Mouse (Mus musculus) intestine, embryonic 14.5 days (tissue): ENCODE results near the gene Jund. TPM values are rescaled to one million over a fixed set of nuclear protein-coding genes. Genes with fewer than 3 reads are reported as not detected.

ENCODE experiments used
- ATAC-seq: fragments of 200-750 bp; cut with Nextera tagmentation; replicated peaks from 2 replicates; pipeline ENCODE4 v1.8.0; 2017; ENCODE audit warnings: low read depth, moderate number of reproducible peaks, moderate TSS enrichment, moderate library complexity; ENCODE audit not compliant: low FRiP score, low TSS enrichment
- DNase-seq: peaks from one replicate; pipeline ENCODE4 v3.0.0-alpha.2; 2018; ENCODE audit warnings: low spot score
- H3K27ac ChIP-seq: fragments of 300-500 bp; sonication (generic); 2 replicates; pipeline ENCODE4 v1.5.1; 2014; ENCODE audit warnings: low read depth, mild to moderate bottlenecking, control low read depth
- H3K27me3 ChIP-seq: fragments of 300-500 bp; sonication (generic); replicated peaks from 2 replicates; pipeline ENCODE4 v1.6.1; 2014; ENCODE audit warnings: low read length, control low read depth; ENCODE audit not compliant: control insufficient read depth, insufficient read depth
- H3K36me3 ChIP-seq: fragments of 300-500 bp; sonication (generic); 2 replicates; pipeline ENCODE4 v1.6.1; 2014; ENCODE audit warnings: low read length, control low read depth; ENCODE audit not compliant: control insufficient read depth, insufficient read depth
- H3K4me1 ChIP-seq: fragments of 300-500 bp; sonication (generic); replicated peaks from 2 replicates; pipeline ENCODE4 v1.6.1; 2014; ENCODE audit warnings: low read length, control low read depth, mixed read lengths; ENCODE audit not compliant: control insufficient read depth, insufficient read depth
- H3K4me2 ChIP-seq: fragments of 300-500 bp; sonication (generic); 2 replicates; pipeline ENCODE4 v1.6.1; 2014; ENCODE audit warnings: low read length
- H3K4me3 ChIP-seq: fragments of 300-500 bp; sonication (generic); 2 replicates; pipeline ENCODE4 v1.5.1; 2014; ENCODE audit warnings: low read depth, low read length, control low read depth, mixed read lengths
- H3K9ac ChIP-seq: fragments of 300-500 bp; sonication (generic); 2 replicates; pipeline ENCODE4 v1.6.1; 2014; ENCODE audit warnings: mild to moderate bottlenecking, low read length
- H3K9me3 ChIP-seq: fragments of 300-500 bp; sonication (generic); 2 replicates; pipeline ENCODE4 v1.6.1; 2016; ENCODE audit warnings: low read length, control low read depth; ENCODE audit not compliant: control insufficient read depth
- WGBS: fragments of 180-500 bp; shearing (Covaris S2); extraction: QIAGEN DNeasy Blood & Tissue Kit; methylation state at CpG from one replicate; pipeline ENCODE4 v1.1.7; 2014; 5-methylcytosine and 5-hydroxymethylcytosine counted together
- polyA plus RNA-seq: library from polyadenylated mRNA; unstranded; fragments of >200 nt; fragmentation: Nextera tagmentation; extraction: Ambion mirVana; gene quantifications from 2 replicates; pipeline ENCODE4 v1.2.1, GENCODE M21; 2014

Jund gene
- polyA plus RNA-seq, 1 experiment from 2014 or later = 114 TPM

GRCm38 (mm10) chr8:70679404-70679803 is 19.3 kb upstream of the Jund start:
- H3K9ac ChIP-seq = no peak overlapping the region
- peak overlapping the region; percentile 22; the same call in 1 of the 2 replicates for H3K27ac ChIP-seq

GRCm38 (mm10) chr8:70680039-70680438 is 18.7 kb upstream of the Jund start:
- ATAC-seq (no peak), DNase-seq (no peak)
- H3K4me1 ChIP-seq = peaks cover 9% of the 10 kb centered on the region
- H3K4me2 ChIP-seq = no peak overlapping the region
- H3K36me3 ChIP-seq = peaks cover 38% of the 10 kb centered on the region
- no peak overlapping the region for H3K9ac ChIP-seq
- H3K4me3 ChIP-seq = no peak overlapping the region
- H3K9me3 ChIP-seq = no peaks in the 10 kb centered on the region
- H3K27ac ChIP-seq = no peak overlapping the region
- 64% methylated on average over 3 of the region's 3 CpGs for WGBS
- H3K27me3 ChIP-seq = no peaks in the 10 kb centered on the region

More at GRCm38 (mm10) chr8:70679404-70679803, 19.3 kb upstream of the Jund start:
- no peak overlapping the region for H3K4me3 ChIP-seq
- no peak overlapping the region for H3K4me2 ChIP-seq
- DNase-seq = no peak
- whole genome bisulfite sequencing = 90% methylated on average over 4 of the region's 4 CpGs
- H3K27me3 ChIP-seq = no peaks in the 10 kb centered on the region
- peaks cover 16% of the 10 kb centered on the region for H3K4me1 ChIP-seq
- no peak for ATAC-seq
- H3K9me3 ChIP-seq = no peaks in the 10 kb centered on the region
- H3K36me3 ChIP-seq = peaks cover 38% of the 10 kb centered on the region

- H3K9ac ChIP-seq = no peak overlapping the region
- no peak for DNase-seq
- H3K27me3 ChIP-seq = no peaks in the 10 kb centered on the region
- no peak for ATAC-seq
- H3K4me1 ChIP-seq = peaks cover 9% of the 10 kb centered on the region
- no peak overlapping the region for H3K27ac ChIP-seq
- no peaks in the 10 kb centered on the region for H3K9me3 ChIP-seq
- peaks cover 35% of the 10 kb centered on the region for H3K36me3 ChIP-seq
- H3K4me3 ChIP-seq = no peak overlapping the region
- 76% methylated on average over 3 of the region's 3 CpGs for WGBS
- no peak overlapping the region for H3K4me2 ChIP-seq
Observed at GRCm38 (mm10) chr8:70681410-70681809, 17.3 kb upstream of the Jund start.

GRCm38 (mm10) chr8:70682193-70682592 is 16.6 kb upstream of the Jund start:
- Histone ChIP-seq H3K4me3 (no peak overlapping the region), H3K9me3 (no peaks in the 10 kb centered on the region), H3K27me3 (no peaks in the 10 kb centered on the region), H3K9ac (peak overlapping the region; percentile 42), H3K36me3 (peaks cover 30% of the 10 kb centered on the region), H3K4me1 (peaks cover 9% of the 10 kb centered on the region), H3K27ac (peak overlapping the region; percentile 43; the same call in 1 of the 2 replicates), H3K4me2 (peak overlapping the region; percentile 41)
- DNase-seq = peak; percentile 71
- 3% methylated on average over 19 of the region's 19 CpGs for WGBS
- peak; percentile 68 for ATAC-seq

- ATAC-seq (no peak), DNase-seq (no peak)
- Histone ChIP-seq H3K27ac (0 out of 2 replicates have a peak overlapping the region, but pooled peaks have one; percentile 43), H3K27me3 (no peaks in the 10 kb centered on the region), H3K36me3 (peaks cover 25% of the 10 kb centered on the region), H3K4me2 (peak overlapping the region; percentile 41), H3K4me3 (no peak overlapping the region), H3K9ac (peak overlapping the region; percentile 42; the same call in 1 of the 2 replicates), H3K4me1 (peaks cover 11% of the 10 kb centered on the region), H3K9me3 (no peaks in the 10 kb centered on the region)
- WGBS = 72% methylated on average over 3 of the region's 3 CpGs
Observed at GRCm38 (mm10) chr8:70682692-70683091, 16.1 kb upstream of the Jund start.

GRCm38 (mm10) chr8:70684291-70684690 is 14.5 kb upstream of the Jund start:
- no peak for ATAC-seq
- peaks cover 11% of the 10 kb centered on the region; the same call in 1 of the 2 replicates for H3K36me3 ChIP-seq
- no peak overlapping the region for H3K27ac ChIP-seq
- no peak overlapping the region for H3K9ac ChIP-seq
- no peak overlapping the region for H3K4me3 ChIP-seq
- no peak overlapping the region for H3K4me2 ChIP-seq
- H3K4me1 ChIP-seq = peaks cover 15% of the 10 kb centered on the region
- no peak for DNase-seq
- WGBS = 59% methylated on average over 7 of the region's 7 CpGs
- H3K9me3 ChIP-seq = no peaks in the 10 kb centered on the region
- no peaks in the 10 kb centered on the region for H3K27me3 ChIP-seq

GRCm38 (mm10) chr8:70687576-70687975 is 11.2 kb upstream of the Jund start:
- WGBS = 79% methylated on average over 8 of the region's 8 CpGs
- Histone ChIP-seq H3K9ac (no peak overlapping the region), H3K4me1 (peaks cover 23% of the 10 kb centered on the region), H3K36me3 (no peaks in the 10 kb centered on the region), H3K27ac (no peak overlapping the region), H3K4me3 (no peak overlapping the region), H3K27me3 (no peaks in the 10 kb centered on the region), H3K9me3 (no peaks in the 10 kb centered on the region), H3K4me2 (no peak overlapping the region)
- DNase-seq = no peak
- no peak for ATAC-seq

GRCm38 (mm10) chr8:70688136-70688535 is 10.6 kb upstream of the Jund start:
- Histone ChIP-seq H3K9ac (no peak overlapping the region), H3K36me3 (no peaks in the 10 kb centered on the region), H3K4me3 (no peak overlapping the region), H3K27ac (no peak overlapping the region), H3K4me1 (peaks cover 22% of the 10 kb centered on the region), H3K27me3 (no peaks in the 10 kb centered on the region), H3K4me2 (no peak overlapping the region), H3K9me3 (no peaks in the 10 kb centered on the region)
- 83% methylated on average over 3 of the region's 3 CpGs for WGBS
- ATAC-seq (no peak), DNase-seq (no peak)

- Histone ChIP-seq H3K27ac (no peak overlapping the region), H3K36me3 (no peaks in the 10 kb centered on the region), H3K4me1 (peaks cover 23% of the 10 kb centered on the region), H3K27me3 (no peaks in the 10 kb centered on the region), H3K4me3 (no peak overlapping the region), H3K9me3 (no peaks in the 10 kb centered on the region), H3K9ac (no peak overlapping the region), H3K4me2 (no peak overlapping the region)
- DNase-seq (no peak), ATAC-seq (0 out of 2 replicates have a peak, but pooled peaks have one; percentile 29)
- 71% methylated on average over 5 of the region's 5 CpGs for WGBS
Observed at GRCm38 (mm10) chr8:70689892-70690390, 8.8 kb upstream of the Jund start.
